Mouse (Mus musculus) monocyte, adult 2 months (primary cell): Measurements from ENCODE around the gene Znrf4.
A peak's percentile ranks its signal among the peaks of the same experiment; 100 is the strongest.

Source experiments
- DNase-seq, 2 experiments: peaks; one replicate each; pipeline ENCODE4 v3.0.0; 2022; ENCODE audit warnings: low spot score in 2 of 2, low read depth in 1 of 2

Gene Znrf4

DNA sequence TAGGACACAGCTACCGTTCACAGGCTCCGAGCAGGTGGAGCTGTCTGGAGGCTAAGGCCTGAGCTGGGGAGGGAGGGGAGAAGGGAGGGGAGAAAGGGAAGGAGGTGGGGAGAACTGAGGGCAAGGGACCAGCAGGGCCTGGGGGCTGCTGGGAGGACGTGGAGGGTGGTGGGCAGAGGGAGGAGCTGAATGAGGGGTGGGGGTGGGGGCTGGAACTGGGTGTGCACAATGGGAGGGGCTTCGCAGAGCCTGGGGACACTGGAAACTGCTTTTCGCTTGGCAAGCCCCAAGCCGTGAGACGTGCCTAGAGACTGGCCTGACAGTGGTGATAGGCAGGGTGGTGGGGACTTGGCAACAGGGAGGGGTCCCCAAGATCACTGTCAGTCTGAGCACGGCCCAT is 43.0 kb downstream of the Znrf4 start:
- no peak for DNase-seq

GRCm38 (mm10) chr17:56468870-56469269 is 43.4 kb downstream of the Znrf4 start:
- DNase-seq, result peak; percentile 42 to 55

DNA sequence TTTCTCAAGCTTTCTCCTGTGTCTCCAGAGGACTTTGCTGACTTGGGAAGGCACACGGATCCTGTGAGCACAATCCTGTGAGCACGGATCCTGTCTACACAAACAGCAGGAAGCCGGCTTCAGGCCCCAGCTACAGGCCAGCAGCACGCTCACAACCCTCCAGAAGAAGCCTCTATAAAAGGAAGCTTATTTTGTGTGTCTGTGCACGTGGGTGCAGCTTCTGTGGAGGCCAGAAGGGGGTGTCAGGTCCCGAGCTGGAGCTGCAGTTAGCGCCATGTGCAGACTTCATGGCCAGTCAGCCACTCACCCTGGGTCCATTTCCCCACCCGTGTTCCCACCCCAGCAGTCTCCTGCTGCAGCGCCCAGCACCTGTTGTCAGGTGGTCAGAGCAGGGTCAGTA is 43.9 kb downstream of the Znrf4 start:
- no peak for DNase-seq

- DNase-seq, result no peak
These were observed 44.8 kb downstream of the Znrf4 start for GRCm38 (mm10) chr17:56467456-56467884.

DNA sequence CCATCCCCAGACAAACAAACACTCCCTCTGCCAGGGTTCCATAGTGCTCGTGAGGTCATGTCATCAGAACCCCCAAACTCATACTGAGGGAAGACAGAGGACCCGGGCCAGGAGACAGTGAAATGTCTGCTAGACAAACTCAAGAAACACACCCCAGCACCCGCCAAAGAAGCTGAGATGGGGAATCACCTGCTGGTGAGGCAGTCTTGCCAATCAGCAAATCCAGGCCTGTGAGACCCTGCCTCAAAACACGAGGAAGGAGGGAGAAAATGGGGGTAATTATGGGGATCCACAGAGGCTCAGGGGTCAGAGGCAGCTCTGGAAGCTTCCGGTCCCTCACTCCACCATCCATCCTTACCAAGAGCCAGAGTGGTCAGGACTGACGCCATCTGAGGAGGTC is 45.5 kb downstream of the Znrf4 start:
- no peak for DNase-seq

GRCm38 (mm10) chr17:56464817-56465216 is 47.4 kb downstream of the Znrf4 start:
- no peak for DNase-seq

DNA sequence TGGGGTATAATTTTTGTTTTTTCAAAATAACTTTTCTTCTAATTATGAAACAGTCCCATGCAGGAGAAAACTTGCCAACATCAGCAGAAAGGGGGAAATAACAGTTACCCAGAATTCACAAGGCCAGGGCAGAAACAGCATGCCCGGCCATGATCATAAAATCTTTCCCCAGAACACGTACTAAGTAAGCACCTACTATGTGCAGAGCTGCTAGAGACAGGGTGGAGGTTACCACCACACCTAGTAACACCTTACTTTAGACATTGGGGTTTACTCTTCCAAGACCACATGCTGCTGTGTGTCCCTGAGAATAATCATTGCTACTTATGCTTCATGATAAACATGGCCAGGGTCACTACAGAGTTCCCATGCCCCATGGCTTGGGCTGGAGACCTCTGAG is 47.9 kb downstream of the Znrf4 start:
- no peak for DNase-seq

DNA sequence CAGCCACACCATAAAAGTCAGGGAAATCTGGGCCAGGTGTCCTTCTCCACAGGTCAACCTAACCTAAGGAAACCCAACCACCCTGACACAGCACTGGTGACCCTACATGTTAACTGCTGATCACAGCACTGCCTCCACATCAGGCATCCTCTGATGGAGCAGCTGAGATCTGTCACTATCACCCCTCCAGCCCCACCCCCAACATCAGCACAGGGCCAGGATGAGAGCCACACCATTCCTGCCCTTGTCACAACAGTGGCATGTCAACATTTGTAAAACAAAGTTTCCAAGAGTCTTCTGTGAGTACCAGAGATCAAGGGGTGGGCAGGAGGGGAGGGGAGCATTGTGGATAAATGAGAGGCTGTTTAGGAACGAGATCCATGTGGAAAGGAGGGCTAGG is 48.7 kb downstream of the Znrf4 start:
- no peak for DNase-seq

DNA sequence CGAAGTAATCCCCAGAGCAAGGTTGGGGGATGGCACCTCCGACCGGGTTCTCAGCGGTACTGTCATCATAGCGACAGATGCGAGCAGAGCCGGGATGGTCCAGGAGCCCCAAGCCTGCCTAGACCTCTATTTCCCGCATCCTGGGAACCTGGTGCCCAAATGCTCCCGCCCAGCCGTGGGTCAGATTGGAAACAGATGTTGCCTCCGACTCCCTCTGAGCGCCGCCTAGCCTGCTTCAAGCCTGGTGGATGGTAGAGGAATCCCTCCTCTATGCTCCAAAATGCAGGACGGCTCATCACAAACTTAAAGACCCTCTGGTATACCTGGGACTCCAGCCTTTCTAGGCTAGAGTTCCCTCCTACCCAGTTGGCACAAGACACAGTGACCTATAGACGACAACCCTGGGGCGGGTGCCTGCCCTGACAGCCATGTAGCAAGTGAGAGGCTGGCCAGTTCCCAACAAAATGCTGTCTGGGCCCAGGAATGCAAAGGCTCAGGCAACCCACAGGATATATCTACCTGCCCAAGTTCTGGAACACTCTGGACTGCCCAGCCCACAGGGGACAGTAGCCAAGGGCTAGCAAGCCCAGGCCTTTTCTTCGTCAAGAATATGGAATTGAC is 49.3 kb downstream of the Znrf4 start:
- no peak for DNase-seq

DNA sequence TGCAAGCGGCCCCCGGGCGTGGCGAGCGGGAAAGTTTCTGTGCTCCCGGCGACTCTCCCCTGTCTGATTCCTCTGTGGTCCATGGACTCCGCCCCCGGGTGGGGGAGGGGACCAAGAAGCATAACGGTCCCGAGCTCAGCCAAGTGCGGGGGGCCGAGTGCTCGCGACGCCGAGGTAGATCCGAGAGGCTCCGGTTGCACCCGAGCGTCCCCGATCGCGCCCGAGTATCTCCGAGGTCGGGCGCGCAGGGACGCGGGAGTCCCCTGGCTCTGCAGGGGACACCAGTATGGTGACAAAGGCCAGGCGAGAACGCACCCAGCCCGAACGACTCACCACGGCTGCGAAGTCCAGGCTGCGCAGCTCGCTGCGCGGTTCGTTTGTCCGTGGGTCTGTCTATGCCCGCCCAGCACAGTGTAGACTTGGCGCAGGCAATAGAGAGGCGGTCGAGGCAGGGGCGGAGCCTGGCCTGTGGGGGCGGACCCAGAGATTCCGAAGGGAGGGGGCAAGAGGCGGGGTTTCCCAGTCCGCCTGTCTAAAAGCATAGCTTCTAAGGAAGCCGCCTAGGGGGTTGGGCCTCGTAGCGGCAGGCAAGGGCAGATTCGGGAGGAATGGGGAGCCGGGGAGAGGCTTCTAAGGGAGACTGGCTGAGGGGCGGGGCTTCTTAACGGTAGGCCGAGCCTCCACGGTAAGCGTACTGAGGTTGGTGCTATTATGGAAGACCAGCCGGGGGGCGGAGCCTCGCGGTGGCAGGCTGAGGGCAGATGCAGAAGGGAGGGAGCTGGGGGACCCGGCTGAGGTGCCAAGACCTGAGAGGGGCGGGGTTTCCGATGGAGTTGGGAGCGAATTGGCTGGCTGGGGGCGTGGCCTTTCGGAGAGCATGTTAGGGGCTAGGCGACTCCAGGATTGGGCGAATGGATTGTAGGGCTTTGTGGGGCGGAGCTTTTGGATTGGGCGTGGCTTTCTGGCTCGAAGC is 50.2 kb downstream of the Znrf4 start:
- peak; percentile 91 for DNase-seq
